Mouse (Mus musculus) spleen, postnatal 4 days (tissue): Measurements from ENCODE around the gene Bpifa6.
"Not testable (repeated sequence)": the region's sequence is repeated elsewhere in the genome, so short reads cannot be mapped to it uniquely, and the experiment has no call there.

Experiments
- DNase-seq, 2 experiments: peaks; one replicate each; pipeline ENCODE4 v3.0.0; 2022; ENCODE audit warnings: low spot score in 2 of 2

The Bpifa6 gene

GRCm38 (mm10) chr2:153974582-153974981, at the start of gene Bpifa6:
Bpifa6 (plus strand) TSS chr2:153974945.
- no peak for DNase-seq

- DNase-seq = peak; percentile 49 to 80
Measured at GRCm38 (mm10) chr2:153929871-153930413, 44.8 kb upstream of the Bpifa6 start.

- DNase-seq = no peak
Measured at GRCm38 (mm10) chr2:153931125-153931524, 43.6 kb upstream of the Bpifa6 start.

- no peak for DNase-seq
Measured at GRCm38 (mm10) chr2:153933311-153933710, 41.4 kb upstream of the Bpifa6 start.

- DNase-seq = no peak
Measured at GRCm38 (mm10) chr2:153935348-153935747, 39.4 kb upstream of the Bpifa6 start.

GRCm38 (mm10) chr2:153937843-153938242, 36.9 kb upstream of the Bpifa6 start, which contains the start of gene Bpifb4:
Bpifb4 (plus strand) TSS chr2:153938212.
- DNase-seq = no peak

- peak in 1 of 2 experiments; percentile 79 for DNase-seq
Measured at GRCm38 (mm10) chr2:153943537-153943936, 31.2 kb upstream of the Bpifa6 start.

- DNase-seq = no peak
Measured at GRCm38 (mm10) chr2:153944567-153944966, 30.2 kb upstream of the Bpifa6 start.

- DNase-seq = peak; percentile 35 to 76
Measured at GRCm38 (mm10) chr2:153952897-153953296, 21.8 kb upstream of the Bpifa6 start.

- peak; percentile 46 to 76 for DNase-seq
Measured at GRCm38 (mm10) chr2:153953836-153954235, 20.9 kb upstream of the Bpifa6 start.

- no peak for DNase-seq
Measured at GRCm38 (mm10) chr2:153962821-153963331, 11.9 kb upstream of the Bpifa6 start.

GRCm38 (mm10) chr2:153963334-153963733, 11.4 kb upstream of the Bpifa6 start:
- no peak for DNase-seq

GRCm38 (mm10) chr2:153970221-153970620, 4.5 kb upstream of the Bpifa6 start:
- no peak for DNase-seq

- DNase-seq = peak; percentile 57 to 83
Measured at GRCm38 (mm10) chr2:153995770-153996169, 21.0 kb downstream of the Bpifa6 start.

GRCm38 (mm10) chr2:154000501-154000900, 25.8 kb downstream of the Bpifa6 start:
- no peak for DNase-seq

- DNase-seq = no peak
Measured at GRCm38 (mm10) chr2:154001056-154001455, 26.3 kb downstream of the Bpifa6 start.

- no peak for DNase-seq
Measured at GRCm38 (mm10) chr2:154004456-154004855, 29.7 kb downstream of the Bpifa6 start.

- no peak for DNase-seq
Measured at GRCm38 (mm10) chr2:154005094-154005493, 30.3 kb downstream of the Bpifa6 start.

GRCm38 (mm10) chr2:154005734-154006133, 31.0 kb downstream of the Bpifa6 start:
- DNase-seq = no peak

GRCm38 (mm10) chr2:154006331-154006730, 31.6 kb downstream of the Bpifa6 start:
- no peak for DNase-seq

- no peak for DNase-seq
Measured at GRCm38 (mm10) chr2:154007381-154007780, 32.6 kb downstream of the Bpifa6 start.

- DNase-seq = no peak
Measured at GRCm38 (mm10) chr2:154007965-154008364, 33.2 kb downstream of the Bpifa6 start, which contains the start of gene Bpifa2. Bpifa2 (plus strand) TSS chr2:154008265.

- DNase-seq = no peak
Measured at GRCm38 (mm10) chr2:154017990-154018389, 43.2 kb downstream of the Bpifa6 start.

- DNase-seq = not testable (repeated sequence)
Measured at GRCm38 (mm10) chr2:154024676-154025075, 49.9 kb downstream of the Bpifa6 start.
